Mouse (Mus musculus) liver, postnatal 0 days (tissue): ENCODE measurements around the gene Smyd2.

Source experiments
- CTCF ChIP-seq: sonication (generic); IDR thresholded peaks from 2 replicates; pipeline ENCODE4 v1.5.1; 2016; ENCODE audit warnings: antibody characterized with exemption, low read depth
- EP300 ChIP-seq: IDR thresholded peaks from 2 replicates; pipeline ENCODE4 v1.6.1; 2016; ENCODE audit warnings: antibody characterized with exemption, low read depth, mild to moderate bottlenecking

- TF ChIP-seq CTCF (no peak), EP300 (no peak)
Observed at GRCm38 (mm10) chr1:189867497-189867896, 54.7 kb downstream of the Smyd2 start.
